Mouse (Mus musculus): ENCODE measurements around the gene Slc22a26. TPM values are rescaled to one million over a fixed set of nuclear protein-coding genes. Genes with fewer than 3 reads are reported as not detected.

Slc22a26 gene
- polyA plus RNA-seq (2014; fragmentation: Illumina TruSeq; extraction: RNeasy Lipid Tissue Mini Kit (QIAGEN cat#74804); ENCODE audit: low read depth, low replicate concordance), result 0.21 TPM

GRCm38 (mm10) chr19:7802571-7802970, at the start of gene Slc22a26:
TSS of gene Slc22a26 (minus strand) at chr19:7802667.

Other genes with a start within 250 kb of the Slc22a26 start
- 108 TPM for gene Pla2g16, start 245.2 kb downstream of the Slc22a26 start, polyA plus RNA-seq (2014; fragmentation: Illumina TruSeq; extraction: RNeasy Lipid Tissue Mini Kit (QIAGEN cat#74804); ENCODE audit: low read depth, low replicate concordance)
- gene Lgals12, start 195.5 kb downstream of the Slc22a26 start, polyA plus RNA-seq (2014; fragmentation: Illumina TruSeq; extraction: RNeasy Lipid Tissue Mini Kit (QIAGEN cat#74804); ENCODE audit: low read depth, low replicate concordance), result 0.34 TPM
- gene Hrasls5, start 190.1 kb downstream of the Slc22a26 start, polyA plus RNA-seq (2014; fragmentation: Illumina TruSeq; extraction: RNeasy Lipid Tissue Mini Kit (QIAGEN cat#74804); ENCODE audit: low read depth, low replicate concordance), result not detected
- not detected for gene Slc22a19, start 91.4 kb downstream of the Slc22a26 start, polyA plus RNA-seq (2014; fragmentation: Illumina TruSeq; extraction: RNeasy Lipid Tissue Mini Kit (QIAGEN cat#74804); ENCODE audit: low read depth, low replicate concordance)
- not detected for gene Slc22a27, start 163.4 kb upstream of the Slc22a26 start, polyA plus RNA-seq (2014; fragmentation: Illumina TruSeq; extraction: RNeasy Lipid Tissue Mini Kit (QIAGEN cat#74804); ENCODE audit: low read depth, low replicate concordance)

All from heart, adult 10 weeks (tissue).